Mouse (Mus musculus) bone marrow, adult 2 months (tissue): ENCODE measurements around the gene Slc39a1.

Source experiments
- CTCF ChIP-seq: fragments of 200-500 bp; IDR thresholded peaks from 2 replicates; pipeline ENCODE4 v1.5.1; 2011; ENCODE audit warnings: low read length, control low read depth; ENCODE audit not compliant: control insufficient read depth, insufficient read depth
- POLR2A ChIP-seq: fragments of 200-500 bp; IDR thresholded peaks from 2 replicates; pipeline ENCODE4 v1.6.1; 2011; ENCODE audit warnings: low read depth, mild to moderate bottlenecking, control low read depth, low read length, borderline replicate concordance; ENCODE audit not compliant: control insufficient read depth

- TF ChIP-seq POLR2A: no peak
- TF ChIP-seq CTCF: no peak
These were observed 15.3 kb downstream of the Slc39a1 start for GRCm38 (mm10) chr3:90263121-90263771.
